Mouse (Mus musculus): ENCODE data around the gene Nono. TPM values are rescaled to one million over a fixed set of nuclear protein-coding genes. Genes with fewer than 3 reads are reported as not detected.

Gene Nono
- 646 and 656 TPM in 2 replicates for polyA plus RNA-seq (2016; fragmentation: Nextera tagmentation; extraction: Ambion mirVana)

DNA sequence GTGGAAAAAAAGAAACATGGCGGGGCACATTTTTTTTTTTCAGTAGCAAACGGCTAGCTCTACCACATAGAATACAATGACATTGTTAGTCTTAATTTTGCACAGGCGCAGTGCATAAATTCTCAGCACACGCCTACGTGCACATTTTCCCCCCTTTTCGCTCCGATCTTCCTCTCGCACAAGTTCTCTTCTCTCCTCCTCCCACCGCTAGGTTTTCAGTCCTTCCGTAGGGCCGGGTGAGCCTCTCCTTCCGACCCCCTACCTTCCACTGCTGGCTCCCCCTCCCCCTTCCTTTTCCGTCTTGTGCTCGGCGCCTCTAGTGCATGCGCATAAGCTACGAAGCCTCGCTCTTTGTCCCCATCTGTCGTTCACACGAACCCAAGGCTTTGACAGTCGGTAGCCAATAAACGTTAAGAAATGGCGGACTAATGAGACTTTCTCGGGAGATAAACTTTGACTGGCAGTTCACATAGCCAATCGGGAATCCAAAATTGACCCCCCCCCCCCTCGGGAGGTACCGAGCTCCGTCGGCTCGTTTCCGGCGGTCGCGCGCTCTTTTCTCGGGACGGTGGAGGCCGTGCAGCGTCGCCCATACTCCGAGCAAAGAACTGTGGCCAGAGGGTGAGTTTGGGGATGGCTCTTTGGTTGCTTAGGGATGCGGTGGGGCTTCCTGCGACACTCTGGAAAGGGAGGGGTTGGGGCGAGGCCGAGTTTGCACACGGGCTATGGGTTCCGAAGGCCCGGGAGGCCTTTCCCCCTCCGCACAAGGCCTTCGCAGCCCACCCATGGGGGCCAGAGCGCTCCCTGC is at the start of gene Nono:
Nono (plus strand) TSS at position 177 of the 808 bp plus-strand sequence.
- peaks cover 36% of the 10 kb centered on the region for H3K36me3 ChIP-seq (replicated peaks)
- WGBS = 25% methylated on average over 51 of the region's 51 CpGs
- peak; percentile 91 for DNase-seq (ENCODE audit: low spot score)
- 0 out of 2 replicates have a peak, but pooled peaks cover 4% of the 10 kb centered on the region for H3K4me1 ChIP-seq
- H3K4me3 ChIP-seq = peak within 1 kb of the TSS; percentile 72
- H3K9me3 ChIP-seq = no peaks in the 10 kb centered on the region
- peak within 1 kb of the TSS; percentile 98 for H3K27ac ChIP-seq (replicated peaks)
- peaks cover 11% of the 10 kb centered on the region for H3K27me3 ChIP-seq (replicated peaks; ENCODE audit: low read depth, poor library complexity, severe bottlenecking)

DNA sequence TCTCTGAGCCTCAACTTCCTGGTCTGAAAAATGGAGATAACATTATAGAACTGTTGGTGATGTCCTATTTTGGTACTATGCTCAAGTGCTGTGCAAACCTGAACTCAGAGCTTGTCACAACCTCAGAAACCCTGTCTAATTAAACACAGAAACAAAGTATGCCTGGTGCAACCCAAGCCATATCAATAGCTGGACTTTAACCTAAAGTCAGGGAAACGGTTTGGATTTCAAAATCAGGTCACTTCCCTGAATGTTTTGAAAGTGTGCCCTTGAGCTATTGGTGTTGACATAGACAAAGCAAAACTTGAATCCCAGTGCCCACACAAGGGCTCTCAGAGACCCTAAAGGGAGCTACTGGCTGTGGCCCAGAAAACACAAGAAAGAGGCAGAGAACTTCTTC is 49.4 kb upstream of the Nono start:
- Histone ChIP-seq H3K9me3 (no peaks in the 10 kb centered on the region), H3K27ac (replicated peaks) (no peak overlapping the region), H3K4me1 (peaks cover 11% of the 10 kb centered on the region; the same call in 1 of the 2 replicates), H3K36me3 (replicated peaks) (no peaks in the 10 kb centered on the region), H3K27me3 (replicated peaks; ENCODE audit: low read depth, poor library complexity, severe bottlenecking) (peaks cover 96% of the 10 kb centered on the region), H3K4me3 (no peak overlapping the region)
- no peak for DNase-seq (ENCODE audit: low spot score)
- 57% methylated on average over 1 of the region's 1 CpGs for WGBS

DNA sequence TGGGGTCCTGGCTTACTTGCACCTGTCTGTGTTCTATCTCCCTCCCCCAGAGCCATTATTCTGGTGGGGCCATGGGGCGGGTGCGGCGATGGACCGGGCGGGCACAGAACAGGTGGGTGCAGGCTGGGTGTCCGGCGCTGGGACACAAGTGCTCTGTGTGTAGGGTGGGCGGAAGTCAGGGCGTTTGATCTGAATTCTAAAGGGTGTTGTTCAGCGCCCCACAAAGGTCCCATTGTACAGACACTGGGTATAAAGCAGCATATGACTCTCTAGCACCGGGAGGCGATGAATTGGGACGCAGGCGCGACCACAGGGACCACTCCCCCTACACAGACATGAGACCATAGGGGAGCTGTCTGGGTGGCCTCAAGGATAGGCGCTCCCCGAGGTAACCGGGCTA is 45.7 kb upstream of the Nono start:
- no peak overlapping the region for H3K27ac ChIP-seq (replicated peaks)
- no peak for DNase-seq (ENCODE audit: low spot score)
- no peak overlapping the region for H3K4me3 ChIP-seq
- H3K27me3 ChIP-seq (replicated peaks; ENCODE audit: low read depth, poor library complexity, severe bottlenecking) = peaks cover 98% of the 10 kb centered on the region
- no peaks in the 10 kb centered on the region for H3K36me3 ChIP-seq (replicated peaks)
- no peaks in the 10 kb centered on the region for H3K9me3 ChIP-seq
- 21% methylated on average over 18 of the region's 18 CpGs for WGBS
- H3K4me1 ChIP-seq = peaks cover 13% of the 10 kb centered on the region; the same call in 1 of the 2 replicates

DNA sequence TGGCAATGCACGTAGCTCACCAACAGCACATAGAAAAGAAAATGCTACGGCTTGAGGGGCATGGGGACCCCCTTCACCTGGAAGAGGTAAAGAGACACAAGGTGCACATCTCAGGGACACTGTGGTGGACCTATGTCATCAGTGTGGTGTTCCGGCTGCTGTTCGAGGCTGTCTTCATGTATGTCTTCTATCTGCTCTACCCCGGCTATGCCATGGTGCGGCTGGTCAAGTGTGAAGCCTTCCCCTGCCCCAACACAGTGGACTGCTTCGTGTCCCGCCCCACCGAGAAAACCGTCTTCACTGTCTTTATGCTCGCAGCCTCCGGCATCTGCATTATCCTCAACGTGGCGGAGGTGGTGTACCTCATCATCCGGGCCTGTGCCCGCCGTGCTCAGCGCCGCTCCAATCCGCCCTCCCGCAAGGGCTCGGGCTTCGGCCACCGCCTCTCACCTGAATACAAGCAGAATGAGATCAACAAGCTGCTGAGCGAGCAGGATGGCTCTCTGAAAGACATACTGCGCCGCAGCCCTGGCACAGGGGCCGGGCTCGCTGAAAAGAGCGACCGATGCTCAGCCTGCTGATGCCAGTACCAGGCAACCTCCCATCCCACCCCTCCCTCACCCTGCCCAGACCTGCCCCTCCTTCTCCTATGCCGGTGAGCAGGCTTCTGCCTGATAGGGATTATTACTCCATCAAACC is 44.5 kb upstream of the Nono start:
- Histone ChIP-seq H3K4me1 (peaks cover 13% of the 10 kb centered on the region; the same call in 1 of the 2 replicates), H3K27me3 (replicated peaks; ENCODE audit: low read depth, poor library complexity, severe bottlenecking) (peaks cover 97% of the 10 kb centered on the region), H3K4me3 (peak overlapping the region; percentile 42), H3K9me3 (no peaks in the 10 kb centered on the region), H3K27ac (replicated peaks) (no peak overlapping the region), H3K36me3 (replicated peaks) (no peaks in the 10 kb centered on the region)
- WGBS = 21% methylated on average over 32 of the region's 32 CpGs
- peak; percentile 11 for DNase-seq (ENCODE audit: low spot score)

DNA sequence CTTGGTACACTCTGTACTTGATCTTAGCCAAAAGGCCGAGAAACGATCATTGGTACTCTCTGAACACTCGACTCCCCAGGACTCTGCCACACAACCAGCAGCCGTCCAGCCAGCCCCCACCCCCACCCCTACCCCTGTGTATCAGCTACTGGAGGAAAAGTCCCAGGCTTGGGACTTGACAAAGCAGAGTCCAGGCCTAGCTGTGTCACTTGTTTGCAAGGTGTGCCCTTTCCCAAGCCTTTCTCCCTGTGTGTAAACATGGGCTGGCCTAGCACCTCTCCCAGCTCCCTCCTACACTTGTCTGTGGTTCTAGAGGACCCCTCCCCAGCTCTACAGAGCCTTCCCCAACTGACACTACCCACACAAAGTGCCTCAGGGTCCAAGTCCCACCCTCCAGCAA is 42.9 kb upstream of the Nono start:
- H3K4me1 ChIP-seq = peaks cover 13% of the 10 kb centered on the region; the same call in 1 of the 2 replicates
- H3K27me3 ChIP-seq (replicated peaks; ENCODE audit: low read depth, poor library complexity, severe bottlenecking) = peaks cover 94% of the 10 kb centered on the region
- H3K36me3 ChIP-seq (replicated peaks) = no peaks in the 10 kb centered on the region
- DNase-seq (ENCODE audit: low spot score) = no peak
- WGBS = 24% methylated on average over 4 of the region's 4 CpGs
- no peak overlapping the region for H3K27ac ChIP-seq (replicated peaks)
- H3K9me3 ChIP-seq = no peaks in the 10 kb centered on the region
- no peak overlapping the region for H3K4me3 ChIP-seq

DNA sequence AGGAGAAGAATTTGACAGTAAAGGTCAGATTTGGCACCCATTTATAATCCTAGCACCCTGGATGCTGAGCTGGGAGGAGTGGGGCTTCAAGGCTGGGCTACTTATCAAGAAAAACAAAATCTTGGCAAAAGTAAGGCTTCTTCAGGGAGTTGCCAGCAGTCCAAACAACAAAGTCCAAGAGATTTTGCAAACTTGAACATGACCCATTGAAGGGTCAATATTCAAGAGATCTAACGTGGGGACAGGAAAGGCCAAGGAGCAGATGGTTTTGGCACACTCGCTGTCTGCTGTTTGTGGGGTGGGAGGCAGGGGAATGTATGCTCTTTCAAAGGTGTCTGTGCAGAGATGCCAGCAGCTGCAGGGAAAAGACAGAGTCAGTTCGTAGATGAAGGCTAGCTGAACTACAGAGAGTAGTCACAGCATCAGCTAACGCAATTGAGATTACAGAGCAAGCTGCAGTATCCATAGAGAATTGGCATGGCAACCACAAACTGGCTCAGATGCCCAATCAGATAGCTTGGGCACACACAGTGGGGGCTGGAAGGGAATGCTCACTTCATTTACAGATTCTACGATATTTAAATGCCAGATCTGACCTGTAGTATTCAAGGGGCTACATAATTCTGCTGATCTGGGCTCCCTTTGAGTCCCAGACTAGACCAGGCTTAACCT is 40.1 kb upstream of the Nono start:
- WGBS = 77% methylated on average over 5 of the region's 5 CpGs

DNA sequence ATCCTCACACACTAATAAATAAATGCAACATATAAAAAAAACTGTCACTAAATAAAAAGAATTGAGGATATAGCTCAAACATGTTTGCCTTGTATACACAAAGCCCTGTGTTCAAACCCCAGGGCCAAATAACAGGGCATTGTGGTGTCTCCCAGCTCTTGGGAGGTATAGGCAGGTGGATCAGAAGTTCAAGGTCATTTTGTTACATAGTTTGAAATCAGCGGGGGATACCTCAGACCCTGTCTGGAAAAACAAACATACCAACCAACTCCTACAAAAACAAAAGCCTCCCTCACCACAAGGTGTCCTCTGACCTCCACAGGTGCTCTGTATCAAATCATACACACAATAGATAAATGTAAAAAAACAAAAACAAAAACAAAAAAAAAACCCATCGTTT is 34.8 kb upstream of the Nono start:
- H3K4me1 ChIP-seq = no peaks in the 10 kb centered on the region
- no peak overlapping the region for H3K4me3 ChIP-seq
- H3K27ac ChIP-seq (replicated peaks) = no peak overlapping the region
- no peaks in the 10 kb centered on the region for H3K36me3 ChIP-seq (replicated peaks)
- 61% methylated on average over 2 of the region's 2 CpGs for WGBS
- no peak for DNase-seq (ENCODE audit: low spot score)
- no peaks in the 10 kb centered on the region for H3K9me3 ChIP-seq
- peaks cover 79% of the 10 kb centered on the region for H3K27me3 ChIP-seq (replicated peaks; ENCODE audit: low read depth, poor library complexity, severe bottlenecking)

More for the DNA sequence above, 40.1 kb upstream of the Nono start:
- DNase-seq (ENCODE audit: low spot score) = no peak
- no peak overlapping the region for H3K4me3 ChIP-seq
- H3K27ac ChIP-seq (replicated peaks) = no peak overlapping the region
- peaks cover 80% of the 10 kb centered on the region for H3K27me3 ChIP-seq (replicated peaks; ENCODE audit: low read depth, poor library complexity, severe bottlenecking)
- peaks cover 10% of the 10 kb centered on the region; the same call in 1 of the 2 replicates for H3K4me1 ChIP-seq
- H3K36me3 ChIP-seq (replicated peaks) = no peaks in the 10 kb centered on the region
- H3K9me3 ChIP-seq = no peaks in the 10 kb centered on the region

DNA sequence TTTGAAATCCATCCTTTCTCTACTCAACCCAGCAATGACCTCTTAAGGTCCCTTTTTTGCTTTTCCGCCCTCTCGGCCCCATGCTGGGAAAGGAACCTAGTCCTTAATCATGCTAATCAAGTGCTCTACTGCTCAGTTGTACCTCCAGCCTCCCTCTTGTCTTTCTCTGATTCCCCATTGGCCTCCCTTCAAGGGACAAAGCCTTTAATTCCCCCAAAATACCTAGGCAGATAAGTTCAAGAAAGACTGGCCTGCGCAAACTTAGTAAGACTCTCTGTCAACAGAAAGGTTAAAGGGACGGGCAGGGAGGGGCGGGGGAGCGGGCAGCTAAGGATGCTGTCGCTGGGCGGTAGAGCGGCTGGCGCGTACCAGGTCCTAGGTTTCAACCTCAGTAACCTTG is 32.7 kb upstream of the Nono start:
- H3K4me1 ChIP-seq = no peaks in the 10 kb centered on the region
- no peaks in the 10 kb centered on the region for H3K9me3 ChIP-seq
- H3K27me3 ChIP-seq (replicated peaks; ENCODE audit: low read depth, poor library complexity, severe bottlenecking) = peaks cover 80% of the 10 kb centered on the region
- H3K36me3 ChIP-seq (replicated peaks) = no peaks in the 10 kb centered on the region
- no peak overlapping the region for H3K4me3 ChIP-seq
- WGBS = 19% methylated on average over 11 of the region's 11 CpGs
- peak; percentile 15 for DNase-seq (ENCODE audit: low spot score)
- no peak overlapping the region for H3K27ac ChIP-seq (replicated peaks)

DNA sequence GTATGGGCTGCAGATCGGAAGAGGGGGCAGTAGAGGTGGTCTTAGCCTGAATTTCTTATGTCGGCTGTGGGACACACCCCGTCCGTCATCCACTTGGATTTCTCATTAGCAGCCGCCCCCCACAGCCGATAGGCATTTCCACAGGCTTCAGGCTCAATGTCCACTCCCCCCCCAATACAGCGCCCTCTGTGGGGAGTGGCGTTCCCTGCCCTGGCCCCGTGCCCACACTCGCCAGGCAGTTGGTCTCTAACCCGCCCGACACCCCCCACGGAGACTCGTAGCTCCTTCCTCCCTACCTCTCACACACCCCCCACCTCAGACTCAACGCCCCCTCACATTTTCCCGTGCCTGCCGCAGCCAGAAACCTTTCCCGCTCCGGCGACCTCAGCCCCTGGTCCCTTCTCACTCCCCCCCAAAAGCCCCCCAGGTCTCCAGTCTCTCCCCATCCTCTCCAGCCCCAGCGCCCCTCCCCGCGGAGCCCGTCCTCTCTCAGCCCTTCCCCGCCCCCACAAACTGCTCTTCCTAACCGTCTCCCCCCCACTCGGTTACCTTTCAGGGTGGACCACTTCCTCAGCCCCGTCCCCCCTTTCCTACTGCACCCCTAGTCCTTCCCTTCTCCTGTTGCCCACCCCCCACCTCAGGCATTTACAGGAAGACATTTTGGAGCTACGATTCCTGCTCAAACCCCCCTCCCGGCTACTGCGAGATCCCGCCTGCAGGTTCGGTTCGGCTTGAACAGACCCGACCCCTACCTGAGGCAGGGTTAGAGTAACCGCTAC is 10.0 kb upstream of the Nono start:
- H3K27me3 ChIP-seq (replicated peaks; ENCODE audit: low read depth, poor library complexity, severe bottlenecking) = peaks cover 71% of the 10 kb centered on the region

DNA sequence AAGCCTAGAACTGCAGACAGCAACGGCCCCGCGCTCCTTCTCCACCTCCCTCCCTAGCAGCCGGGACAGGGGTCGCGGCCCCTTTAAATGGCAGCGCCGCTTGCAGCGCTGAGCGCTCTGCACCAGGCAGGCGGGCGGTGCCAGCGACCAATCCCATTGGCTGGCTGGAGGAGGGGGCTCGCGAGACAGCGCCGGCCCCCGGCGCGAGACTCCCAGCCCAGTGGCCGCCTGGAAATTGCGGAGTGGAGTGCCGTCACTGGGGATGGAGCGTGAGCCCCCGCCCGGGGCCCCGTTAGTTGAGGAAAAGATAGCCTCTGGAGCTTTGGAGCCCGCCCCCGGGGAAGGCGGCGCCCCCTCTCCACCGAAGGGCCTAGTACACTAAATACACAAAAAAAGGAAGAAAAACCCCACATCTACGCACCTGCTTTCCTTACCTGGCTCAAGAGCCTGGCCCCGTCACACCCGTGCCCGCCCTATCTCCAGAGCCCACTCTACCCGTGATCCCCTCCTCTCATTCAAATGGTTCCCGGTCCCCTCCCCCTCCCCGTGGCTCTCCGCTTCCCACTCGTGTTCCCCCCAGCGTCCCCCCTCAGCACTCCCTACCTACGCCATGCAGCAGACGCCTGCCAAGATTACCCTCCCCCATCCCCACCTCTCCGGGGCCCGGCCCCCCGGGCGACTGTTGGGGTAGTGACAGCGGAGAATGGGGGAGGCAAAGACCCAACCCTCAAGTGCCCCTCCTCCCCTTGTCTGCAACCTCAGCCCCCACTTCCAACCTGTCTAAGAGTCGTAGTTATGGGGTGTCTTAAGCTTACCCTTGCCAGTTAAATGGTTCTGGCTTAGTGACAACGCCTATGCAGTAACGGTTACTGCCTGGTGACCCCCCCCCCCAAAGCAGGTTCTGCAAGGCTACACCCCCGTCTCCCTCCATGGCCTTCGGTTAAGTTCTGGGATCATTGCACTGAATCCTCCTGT is 9.1 kb upstream of the Nono start:
- peaks cover 21% of the 10 kb centered on the region for H3K4me1 ChIP-seq
- DNase-seq (ENCODE audit: low spot score) = peak; percentile 92
- peaks cover 16% of the 10 kb centered on the region for H3K36me3 ChIP-seq (replicated peaks)
- peak overlapping the region; percentile 72 for H3K4me3 ChIP-seq
- H3K27ac ChIP-seq (replicated peaks) = peak overlapping the region; percentile 87
- H3K9me3 ChIP-seq = no peaks in the 10 kb centered on the region
- H3K27me3 ChIP-seq (replicated peaks; ENCODE audit: low read depth, poor library complexity, severe bottlenecking) = peaks cover 66% of the 10 kb centered on the region
- WGBS = 18% methylated on average over 54 of the region's 54 CpGs

More for the DNA sequence above, 10.0 kb upstream of the Nono start:
- WGBS = 27% methylated on average over 36 of the region's 36 CpGs
- H3K4me3 ChIP-seq = peak overlapping the region; percentile 72
- peaks cover 21% of the 10 kb centered on the region for H3K4me1 ChIP-seq
- peak; percentile 41 for DNase-seq (ENCODE audit: low spot score)
- no peaks in the 10 kb centered on the region for H3K9me3 ChIP-seq
- peak overlapping the region; percentile 87 for H3K27ac ChIP-seq (replicated peaks)
- peaks cover 25% of the 10 kb centered on the region for H3K36me3 ChIP-seq (replicated peaks)

DNA sequence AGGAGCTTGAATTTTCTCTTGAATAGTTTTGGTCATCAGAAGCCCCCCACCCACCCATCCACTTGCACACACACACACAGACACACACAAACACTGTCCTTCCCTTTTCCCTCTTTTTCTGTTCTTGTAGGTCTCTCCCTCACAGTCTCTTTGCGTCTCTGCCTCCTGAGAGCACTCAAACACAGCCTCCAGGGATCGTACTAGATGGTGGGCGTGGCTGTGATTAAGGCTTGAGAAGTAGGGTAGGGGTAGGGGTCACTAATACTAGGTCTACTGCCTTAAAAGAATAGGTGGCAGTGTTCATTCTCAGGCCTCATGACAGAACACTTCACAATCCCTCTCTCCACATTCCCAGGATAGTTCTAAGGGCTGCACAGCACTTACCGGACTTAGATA is 8.4 kb upstream of the Nono start, which contains the start of gene Zmym3:
Zmym3 (minus strand) TSS at position 150 of the 396 bp plus-strand sequence.
- H3K27ac ChIP-seq (replicated peaks) = peak within 1 kb of the TSS; percentile 87
- peaks cover 21% of the 10 kb centered on the region for H3K4me1 ChIP-seq
- H3K4me3 ChIP-seq = peak within 1 kb of the TSS; percentile 72
- no peaks in the 10 kb centered on the region for H3K9me3 ChIP-seq
- peaks cover 61% of the 10 kb centered on the region for H3K27me3 ChIP-seq (replicated peaks; ENCODE audit: low read depth, poor library complexity, severe bottlenecking)
- WGBS = 26% methylated on average over 4 of the region's 4 CpGs
- no peak for DNase-seq (ENCODE audit: low spot score)
- H3K36me3 ChIP-seq (replicated peaks) = peaks cover 10% of the 10 kb centered on the region
